ENCODE assay signal across 9 mouse cellular contexts in genomic region chr1:162359270-162359669, GRCm38 (mm10).
DNase-seq lines count a peak whose midpoint lies in the region; ATAC-seq and TF ChIP-seq lines count a peak whose summit lies in the region.
"Had no signal": no experiment of that assay in that cellular context is flagged by ENCODE, and none has a peak within 500 bp of the region (broad histone marks: within the 10 kb centered on the region; RNA-seq: fewer than 3 reads in every experiment).

No protein-coding gene starts in this region.

- H3K27ac ChIP-seq in lung, postnatal 0 days (ENCODE audit: low read length), result no peak overlapping the region
- H3K27ac ChIP-seq: macrophage had no signal

- 58% methylated on average over 8 of the region's 8 CpGs for WGBS in lung, postnatal 0 days

- ATAC-seq in lung, postnatal 0 days, result peak; percentile 49

- DNase-seq in thymus, postnatal 14 days, result peak; percentile 14
- no peak for DNase-seq in thymus, adult 18-20 months
- peak; percentile 51 for DNase-seq in embryo, embryonic 9.5 days (ENCODE audit: extremely low spot score)
- peak; percentile 54 for DNase-seq in heart, postnatal 4 days
- DNase-seq in layer of hippocampus, adult 9-10 months (ENCODE audit: low spot score), result peak; percentile 59
- DNase-seq in lung, postnatal 0 days (ENCODE audit: low spot score), result peak; percentile 64
- DNase-seq in retina, postnatal 7 days (ENCODE audit: low read depth, low spot score), result peak; percentile 49
- no peak for DNase-seq in gastrocnemius, postnatal 36 days

- H3K9me3 ChIP-seq in lung, postnatal 0 days (ENCODE audit: low read length), result no peaks in the 10 kb centered on the region

- intact Hi-C loops in gastrocnemius, postnatal 36 days (cut with DNase I), result loop anchor here (10.0 kb wide), 2 partner anchors 176 to 306 kb away; no protein-coding TSS in a partner anchor

- peak; percentile 79 for TF ChIP-seq CTCF in lung, postnatal 0 days (IDR thresholded peaks at IDR 0.05)

- no peak overlapping the region for H3K4me3 ChIP-seq in lung, postnatal 0 days (ENCODE audit: low read depth, low read length)

- H3K4me1 ChIP-seq in lung, postnatal 0 days (ENCODE audit: insufficient read depth, low read depth, low read length), result no peaks in the 10 kb centered on the region

- H3K9ac ChIP-seq in lung, postnatal 0 days (replicated peaks; ENCODE audit: low read depth), result no peak overlapping the region

- TF ChIP-seq EP300 in lung, postnatal 0 days (IDR thresholded peaks at IDR 0.05), result no peak

- no peaks in the 10 kb centered on the region for H3K27me3 ChIP-seq in lung, postnatal 0 days (replicated peaks; ENCODE audit: insufficient read depth, low read length)

- no peaks in the 10 kb centered on the region for H3K36me3 ChIP-seq in lung, postnatal 0 days (ENCODE audit: insufficient read depth, low read length)

- H3K4me2 ChIP-seq in lung, postnatal 0 days (replicated peaks; ENCODE audit: low read depth, low read length), result no peak overlapping the region

Comparison
In these comparisons a context has a peak if more than half of its experiments do, and no peak if none do; other contexts are left out.
1. DNase-seq: peak in thymus, postnatal 14 days (single experiment), embryo, embryonic 9.5 days (single experiment), heart, postnatal 4 days (single experiment), layer of hippocampus, adult 9-10 months (single experiment), lung, postnatal 0 days (single experiment) and retina, postnatal 7 days (single experiment); none in thymus, adult 18-20 months (0 of 2) and gastrocnemius, postnatal 36 days (0 of 2).